Mouse (Mus musculus): ENCODE measurements around the gene Rai1. TPM values are rescaled to one million over a fixed set of nuclear protein-coding genes. Genes with fewer than 3 reads are reported as not detected.

Gene Rai1
- total and polyA plus RNA-seq, 3 experiments = 26.3 to 101 (median 56.7) TPM

GRCm38 (mm10) chr11:60211761-60212160 lies 106.9 kb downstream of the Rai1 start:
- DNase-seq (ENCODE audit: low read depth, low spot score) = peak; percentile 28
- TF ChIP-seq MAZ (IDR thresholded peaks at IDR 0.05; ENCODE audit: low read depth, low read length) = no peak
- no peak for TF ChIP-seq POLR2AphosphoS5 (IDR thresholded peaks at IDR 0.05; ENCODE audit: borderline replicate concordance, low read depth, low read length)
- no peak for TF ChIP-seq MXI1 (IDR thresholded peaks at IDR 0.05; ENCODE audit: low read depth, low read length)
- TF ChIP-seq CHD2 (IDR thresholded peaks at IDR 0.05; ENCODE audit: low read length) = no peak
- no peaks in the 10 kb centered on the region for H3K27me3 ChIP-seq (ENCODE audit: control insufficient read depth in 1 of 2, insufficient read depth in 2 of 2, low read length in 2 of 2)
- H3K9ac ChIP-seq (ENCODE audit: control insufficient read depth, low read depth, low read length, poor library complexity, severe bottlenecking) = no peak overlapping the region
- no peak overlapping the region for H3K27ac ChIP-seq (ENCODE audit: control insufficient read depth, low read depth, low read length)
- no peak overlapping the region for H3K4me3 ChIP-seq (ENCODE audit: control insufficient read depth in 1 of 2, insufficient read depth in 1 of 2, low read depth in 2 of 2, low read length in 2 of 2)
- peaks cover 88% of the 10 kb centered on the region for H3K79me2 ChIP-seq (ENCODE audit: control insufficient read depth, insufficient read depth, low read length, poor library complexity)
- peaks cover 9 to 26% of the 10 kb centered on the region in 2 experiments for H3K36me3 ChIP-seq (ENCODE audit: control insufficient read depth in 1 of 2, insufficient read depth in 2 of 2, low read length in 2 of 2)
- H3K9me3 ChIP-seq (replicated peaks; ENCODE audit: insufficient read depth, low read length) = no peaks in the 10 kb centered on the region
- H3K4me1 ChIP-seq (ENCODE audit: control insufficient read depth in 1 of 2, insufficient read depth in 2 of 2, low read length in 2 of 2) = peaks cover 16 to 37% of the 10 kb centered on the region in 2 experiments

GRCm38 (mm10) chr11:60213266-60213665 lies 108.5 kb downstream of the Rai1 start:
- no peak for TF ChIP-seq ZMIZ1 (IDR thresholded peaks at IDR 0.05; ENCODE audit: low read depth, low read length)
- no peak for TF ChIP-seq ELF1 (IDR thresholded peaks at IDR 0.05; ENCODE audit: low read depth, low read length)
- TF ChIP-seq BHLHE40 (IDR thresholded peaks at IDR 0.05; ENCODE audit: borderline replicate concordance, low read depth, low read length) = no peak
- TF ChIP-seq GABPA (IDR thresholded peaks at IDR 0.05; ENCODE audit: low read depth, low read length) = no peak
- TF ChIP-seq USF2 (IDR thresholded peaks at IDR 0.05; ENCODE audit: borderline replicate concordance in 1 of 2, insufficient read depth in 1 of 2, low read depth in 1 of 2, low read length in 2 of 2) = no peak
- no peak for TF ChIP-seq RCOR1 (IDR thresholded peaks at IDR 0.05; ENCODE audit: low read depth, low read length)
- TF ChIP-seq MYB (IDR thresholded peaks at IDR 0.05; ENCODE audit: low read depth, low read length) = no peak
- TF ChIP-seq ETS1 (IDR thresholded peaks at IDR 0.05; ENCODE audit: low read depth, low read length) = no peak
- no peak for TF ChIP-seq ZC3H11A (IDR thresholded peaks at IDR 0.05; ENCODE audit: low read depth, low read length)
- no peak for TF ChIP-seq MEF2A (IDR thresholded peaks at IDR 0.05; ENCODE audit: extremely low read depth, insufficient replicate concordance, low read depth, low read length, poor library complexity, severe bottlenecking)
- no peak for TF ChIP-seq UBTF (IDR thresholded peaks at IDR 0.05; ENCODE audit: borderline replicate concordance, insufficient read depth, low read depth, low read length)
- no peak for TF ChIP-seq NELFE (IDR thresholded peaks at IDR 0.05; ENCODE audit: low read depth, low read length)
- TF ChIP-seq MYC (IDR thresholded peaks at IDR 0.05; ENCODE audit: low read depth, low read length) = no peak
- no peak for TF ChIP-seq POLR2AphosphoS5 (IDR thresholded peaks at IDR 0.05; ENCODE audit: borderline replicate concordance, low read depth, low read length)
- Histone ChIP-seq H3K9ac (ENCODE audit: control insufficient read depth, low read depth, low read length, poor library complexity, severe bottlenecking) (no peak overlapping the region), H3K4me3 (ENCODE audit: control insufficient read depth in 1 of 2, insufficient read depth in 1 of 2, low read depth in 2 of 2, low read length in 2 of 2) (no peak overlapping the region), H3K27me3 (ENCODE audit: control insufficient read depth in 1 of 2, insufficient read depth in 2 of 2, low read length in 2 of 2) (no peaks in the 10 kb centered on the region), H3K27ac (ENCODE audit: control insufficient read depth, low read depth, low read length) (no peak overlapping the region), H3K4me1 (ENCODE audit: control insufficient read depth in 1 of 2, insufficient read depth in 2 of 2, low read length in 2 of 2) (peaks cover 28 to 51% of the 10 kb centered on the region in 2 experiments), H3K36me3 (ENCODE audit: control insufficient read depth in 1 of 2, insufficient read depth in 2 of 2, low read length in 2 of 2) (peaks cover 8 to 37% of the 10 kb centered on the region in 2 experiments), H3K79me2 (ENCODE audit: control insufficient read depth, insufficient read depth, low read length, poor library complexity) (peaks cover 86% of the 10 kb centered on the region), H3K9me3 (replicated peaks; ENCODE audit: insufficient read depth, low read length) (no peaks in the 10 kb centered on the region)
- DNase-seq (ENCODE audit: low read depth, low spot score) = peak; percentile 12

Data from MEL (cell line).